Mouse (Mus musculus) forebrain, embryonic 14.5 days (tissue): ENCODE results near the gene Glra3. TPM values are rescaled to one million over a fixed set of nuclear protein-coding genes. Genes with fewer than 3 reads are reported as not detected.

Source experiments
- ATAC-seq: fragments of 200-750 bp; cut with Nextera tagmentation; 2 replicates; pipeline ENCODE4 v1.8.0; 2017; ENCODE audit warnings: mild to moderate bottlenecking, moderate library complexity
- DNase-seq: peaks from one replicate; pipeline ENCODE4 v3.0.0-alpha.2; 2015; ENCODE audit warnings: low spot score
- H3K27ac ChIP-seq: fragments of 300-500 bp; sonication (generic); 2 replicates; pipeline ENCODE4 v1.5.1; 2014; ENCODE audit warnings: low read depth, mild to moderate bottlenecking, control low read depth, low read length, moderate library complexity
- H3K27me3 ChIP-seq: fragments of 300-500 bp; sonication (generic); replicated peaks from 2 replicates; pipeline ENCODE4 v1.6.1; 2014; ENCODE audit warnings: low read length, control low read depth, mixed read lengths; ENCODE audit not compliant: control insufficient read depth, insufficient read depth
- H3K36me3 ChIP-seq: fragments of 300-500 bp; sonication (generic); 2 replicates; pipeline ENCODE4 v1.6.1; 2014; ENCODE audit warnings: low read length, control low read depth; ENCODE audit not compliant: control insufficient read depth, insufficient read depth
- H3K4me1 ChIP-seq: fragments of 300-500 bp; sonication (generic); 2 replicates; pipeline ENCODE4 v1.6.1; 2014; ENCODE audit warnings: antibody characterized with exemption, low read length, control low read depth; ENCODE audit not compliant: control insufficient read depth, insufficient read depth
- H3K4me2 ChIP-seq: fragments of 300-500 bp; sonication (generic); 2 replicates; pipeline ENCODE4 v1.6.1; 2014; ENCODE audit warnings: mild to moderate bottlenecking, control low read depth, low read length
- H3K4me3 ChIP-seq: fragments of 300-500 bp; sonication (generic); 2 replicates; pipeline ENCODE4 v1.5.1; 2014; ENCODE audit warnings: low read depth, low read length, control low read depth
- H3K9ac ChIP-seq: fragments of 300-500 bp; sonication (generic); 2 replicates; pipeline ENCODE4 v1.6.1; 2014; ENCODE audit warnings: mild to moderate bottlenecking, low read length, control low read depth, moderate library complexity
- H3K9me3 ChIP-seq: fragments of 300-500 bp; sonication (generic); replicated peaks from 2 replicates; pipeline ENCODE4 v1.6.1; 2016; ENCODE audit warnings: low read length, control low read depth, mixed read lengths; ENCODE audit not compliant: control insufficient read depth
- WGBS: fragments of 180-500 bp; shearing (Covaris S2); extraction: QIAGEN DNeasy Blood & Tissue Kit; methylation state at CpG from one replicate; pipeline ENCODE4 v1.1.7; 2014; 5-methylcytosine and 5-hydroxymethylcytosine counted together
- polyA plus RNA-seq: library from polyadenylated mRNA; unstranded; fragments of >200 nt; fragmentation: Nextera tagmentation; extraction: Ambion mirVana; gene quantifications from 2 replicates; pipeline ENCODE4 v1.2.1, GENCODE M21; 2014

Gene Glra3
- polyA plus RNA-seq, 1 experiment from 2014 or later, result 0.41 TPM

GRCm38 (mm10) chr8:56094385-56094784 lies 154.1 kb downstream of the Glra3 start:
- H3K9me3 ChIP-seq, result no peaks in the 10 kb centered on the region
- no peak overlapping the region for H3K4me3 ChIP-seq
- ATAC-seq (no peak), DNase-seq (no peak)
- no peaks in the 10 kb centered on the region for H3K27me3 ChIP-seq
- H3K4me2 ChIP-seq, result no peak overlapping the region
- no peaks in the 10 kb centered on the region for H3K4me1 ChIP-seq
- H3K27ac ChIP-seq, result no peak overlapping the region
- H3K36me3 ChIP-seq, result no peaks in the 10 kb centered on the region
- no peak overlapping the region for H3K9ac ChIP-seq

GRCm38 (mm10) chr8:56110296-56110695 lies 170.0 kb downstream of the Glra3 start:
- WGBS, result 94% methylated on average over 6 of the region's 6 CpGs
- no peaks in the 10 kb centered on the region for H3K27me3 ChIP-seq
- no peak for DNase-seq
- no peak overlapping the region for H3K9ac ChIP-seq
- H3K9me3 ChIP-seq, result no peaks in the 10 kb centered on the region
- H3K4me1 ChIP-seq, result no peaks in the 10 kb centered on the region
- H3K27ac ChIP-seq, result no peak overlapping the region
- no peaks in the 10 kb centered on the region for H3K36me3 ChIP-seq
- H3K4me3 ChIP-seq, result no peak overlapping the region
- ATAC-seq, result no peak
- no peak overlapping the region for H3K4me2 ChIP-seq

DNA sequence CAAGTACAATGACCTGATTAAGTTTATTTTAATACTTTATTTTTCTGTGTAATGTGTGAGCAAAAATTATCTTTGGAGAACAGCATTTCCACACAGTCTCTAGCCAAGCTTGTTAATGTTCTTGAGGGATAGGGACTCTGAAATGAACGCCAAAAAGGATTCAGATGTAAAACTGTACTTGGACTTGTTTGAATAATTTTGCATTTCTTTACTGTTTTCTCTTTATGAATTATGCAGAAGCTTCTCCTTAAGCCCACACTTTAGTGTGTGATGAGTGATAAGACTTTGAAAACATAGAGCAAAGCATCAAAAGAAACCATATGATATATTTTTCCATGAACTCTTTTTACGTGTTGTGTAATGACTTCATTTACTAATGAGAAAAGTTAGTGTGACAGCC lies 189.1 kb downstream of the Glra3 start:
- DNase-seq, result no peak
- H3K9me3 ChIP-seq, result no peaks in the 10 kb centered on the region
- no peak overlapping the region for H3K9ac ChIP-seq
- no peaks in the 10 kb centered on the region for H3K36me3 ChIP-seq
- no peaks in the 10 kb centered on the region for H3K27me3 ChIP-seq
- 72% methylated on average over 2 of the region's 2 CpGs for WGBS
- ATAC-seq, result no peak
- no peak overlapping the region for H3K4me2 ChIP-seq
- no peaks in the 10 kb centered on the region for H3K4me1 ChIP-seq
- H3K27ac ChIP-seq, result no peak overlapping the region
- no peak overlapping the region for H3K4me3 ChIP-seq

GRCm38 (mm10) chr8:56150697-56151096 lies 210.4 kb downstream of the Glra3 start:
- no peaks in the 10 kb centered on the region for H3K36me3 ChIP-seq
- H3K9me3 ChIP-seq, result no peaks in the 10 kb centered on the region
- DNase-seq (no peak), ATAC-seq (no peak)
- H3K27me3 ChIP-seq, result no peaks in the 10 kb centered on the region
- no peak overlapping the region for H3K9ac ChIP-seq
- no peak overlapping the region for H3K4me2 ChIP-seq
- H3K27ac ChIP-seq, result no peak overlapping the region
- no peaks in the 10 kb centered on the region for H3K4me1 ChIP-seq
- 66% methylated on average over 1 of the region's 1 CpGs for WGBS
- no peak overlapping the region for H3K4me3 ChIP-seq

DNA sequence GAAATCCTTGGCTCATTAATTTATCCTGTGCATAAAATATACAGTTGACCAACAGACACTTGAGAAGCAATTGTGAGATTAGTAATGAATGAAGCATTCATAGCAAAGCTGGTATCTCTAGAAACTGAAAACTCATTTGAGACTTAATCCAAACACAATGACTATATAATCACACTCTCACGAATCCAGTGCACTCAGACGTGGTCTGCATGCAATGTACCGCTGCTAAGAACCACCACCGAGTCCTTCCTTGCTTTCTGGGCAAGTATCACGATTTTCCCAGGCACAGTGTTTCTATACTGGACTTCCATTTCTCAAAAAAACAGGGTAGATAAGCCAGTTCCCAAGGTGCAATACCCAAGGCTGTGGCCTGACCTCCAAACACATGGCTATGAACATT lies 211.3 kb downstream of the Glra3 start:
- H3K27ac ChIP-seq, result no peak overlapping the region
- no peak overlapping the region for H3K4me2 ChIP-seq
- no peaks in the 10 kb centered on the region for H3K4me1 ChIP-seq
- ATAC-seq (no peak), DNase-seq (no peak)
- no peaks in the 10 kb centered on the region for H3K36me3 ChIP-seq
- WGBS, result 59% methylated on average over 5 of the region's 5 CpGs
- H3K27me3 ChIP-seq, result no peaks in the 10 kb centered on the region
- H3K4me3 ChIP-seq, result no peak overlapping the region
- H3K9ac ChIP-seq, result no peak overlapping the region
- no peaks in the 10 kb centered on the region for H3K9me3 ChIP-seq

DNA sequence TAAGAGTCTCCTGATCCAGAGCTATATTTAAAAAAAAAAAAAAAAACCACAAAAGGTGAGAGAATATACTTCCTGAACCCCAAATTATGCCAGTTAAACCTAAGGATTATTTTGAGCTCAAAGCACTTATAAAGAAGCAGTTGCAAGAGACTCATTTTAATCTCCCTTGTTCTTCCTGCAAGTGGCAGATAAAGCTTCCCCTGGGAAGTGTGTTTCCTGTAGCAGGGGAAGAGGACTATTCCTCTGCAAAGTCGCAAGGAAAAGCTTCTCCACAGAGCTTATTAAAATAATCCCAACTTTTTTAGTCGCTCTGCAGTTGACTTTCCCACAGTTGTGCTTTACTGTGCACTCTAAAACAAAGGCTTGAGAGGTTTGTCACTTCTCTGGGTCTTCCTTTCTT lies 218.7 kb downstream of the Glra3 start:
- WGBS, result 45% methylated on average over 2 of the region's 2 CpGs
- no peak overlapping the region for H3K9ac ChIP-seq
- no peaks in the 10 kb centered on the region for H3K36me3 ChIP-seq
- H3K27ac ChIP-seq, result no peak overlapping the region
- H3K4me2 ChIP-seq, result no peak overlapping the region
- no peak for ATAC-seq
- DNase-seq, result no peak
- H3K4me1 ChIP-seq, result no peaks in the 10 kb centered on the region
- H3K4me3 ChIP-seq, result no peak overlapping the region
- H3K27me3 ChIP-seq, result no peaks in the 10 kb centered on the region
- no peaks in the 10 kb centered on the region for H3K9me3 ChIP-seq

Other genes with a start within 250 kb of the Glra3 start
- not detected in 2 replicates for gene Adam29, start 33.5 kb upstream of the Glra3 start, polyA plus RNA-seq